Mouse (Mus musculus) hindbrain, embryonic 13.5 days (tissue): ENCODE data around the gene Entpd5. TPM values are rescaled to one million over a fixed set of nuclear protein-coding genes. Genes with fewer than 3 reads are reported as not detected.
A peak's percentile ranks its signal among the peaks of the same experiment; 100 is the strongest.
"Not testable (repeated sequence)": the region's sequence is repeated elsewhere in the genome, so short reads cannot be mapped to it uniquely, and the experiment has no call there.

Experiments used
- ATAC-seq: fragments of 200-750 bp; cut with Nextera tagmentation; 2 replicates; pipeline ENCODE4 v1.8.0; 2017; ENCODE audit warnings: moderate TSS enrichment; ENCODE audit not compliant: low FRiP score
- H3K27ac ChIP-seq: fragments of 300-500 bp; sonication (generic); 2 replicates; pipeline ENCODE4 v1.5.1; 2015; ENCODE audit warnings: inconsistent platforms, mild to moderate bottlenecking, moderate library complexity
- H3K27me3 ChIP-seq: fragments of 300-500 bp; sonication (generic); 2 replicates; pipeline ENCODE4 v1.6.1; 2015; ENCODE audit warnings: mild to moderate bottlenecking, inconsistent platforms
- H3K36me3 ChIP-seq: fragments of 300-500 bp; sonication (generic); 2 replicates; pipeline ENCODE4 v1.6.1; 2015; ENCODE audit warnings: mild to moderate bottlenecking, inconsistent platforms
- H3K4me1 ChIP-seq: fragments of 300-500 bp; sonication (generic); replicated peaks from 2 replicates; pipeline ENCODE4 v1.6.1; 2015; ENCODE audit warnings: inconsistent platforms
- H3K4me2 ChIP-seq: fragments of 300-500 bp; sonication (generic); 2 replicates; pipeline ENCODE4 v1.6.1; 2015; ENCODE audit warnings: inconsistent platforms, mild to moderate bottlenecking, moderate library complexity
- H3K4me3 ChIP-seq: fragments of 300-500 bp; sonication (generic); 2 replicates; pipeline ENCODE4 v1.5.1; 2015; ENCODE audit warnings: mild to moderate bottlenecking, inconsistent platforms
- H3K9ac ChIP-seq: fragments of 300-500 bp; sonication (generic); 2 replicates; pipeline ENCODE4 v1.6.1; 2015; ENCODE audit warnings: mild to moderate bottlenecking, inconsistent platforms
- H3K9me3 ChIP-seq: fragments of 300-500 bp; sonication (generic); 2 replicates; pipeline ENCODE4 v1.6.1; 2016; ENCODE audit warnings: inconsistent platforms
- WGBS: fragments of 180-500 bp; shearing (Covaris S2); methylation state at CpG from one replicate; pipeline ENCODE4 v1.1.7; 2015; 5-methylcytosine and 5-hydroxymethylcytosine counted together
- polyA plus RNA-seq: library from polyadenylated mRNA; unstranded; fragments of >200 nt; fragmentation: Nextera tagmentation; extraction: Ambion mirVana; gene quantifications from 2 replicates; pipeline ENCODE4 v1.2.1, GENCODE M21; 2015

Entpd5 gene
- polyA plus RNA-seq, 1 experiment from 2014 or later: 13.0 TPM

DNA sequence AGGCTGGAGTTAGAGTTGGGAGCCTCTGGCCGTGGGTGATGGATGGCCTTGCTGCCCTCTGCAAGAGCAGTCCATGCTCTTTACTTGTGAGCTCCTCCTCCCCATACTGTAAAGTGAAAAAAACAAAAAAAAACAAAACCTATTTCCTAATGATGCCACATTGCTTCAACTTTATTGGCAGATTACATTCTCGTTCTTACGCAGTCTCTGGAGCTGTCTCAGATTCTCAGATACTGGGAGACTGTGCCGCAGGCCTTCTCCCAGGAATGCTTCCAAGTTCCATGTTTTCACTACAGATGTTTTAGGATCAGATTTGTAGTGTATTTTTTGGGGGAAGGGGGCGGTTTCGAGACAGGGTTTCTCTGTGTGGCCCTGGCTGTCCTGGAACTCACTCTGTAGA lies 43.7 kb downstream of the Entpd5 start:
- Histone ChIP-seq H3K4me3 (no peak overlapping the region), H3K36me3 (peaks cover 34% of the 10 kb centered on the region), H3K4me1 (peaks cover 31% of the 10 kb centered on the region), H3K27me3 (no peaks in the 10 kb centered on the region), H3K27ac (no peak overlapping the region), H3K4me2 (no peak overlapping the region), H3K9ac (no peak overlapping the region), H3K9me3 (no peaks in the 10 kb centered on the region)
- ATAC-seq: no peak
- WGBS: 96% methylated on average over 6 of the region's 6 CpGs

DNA sequence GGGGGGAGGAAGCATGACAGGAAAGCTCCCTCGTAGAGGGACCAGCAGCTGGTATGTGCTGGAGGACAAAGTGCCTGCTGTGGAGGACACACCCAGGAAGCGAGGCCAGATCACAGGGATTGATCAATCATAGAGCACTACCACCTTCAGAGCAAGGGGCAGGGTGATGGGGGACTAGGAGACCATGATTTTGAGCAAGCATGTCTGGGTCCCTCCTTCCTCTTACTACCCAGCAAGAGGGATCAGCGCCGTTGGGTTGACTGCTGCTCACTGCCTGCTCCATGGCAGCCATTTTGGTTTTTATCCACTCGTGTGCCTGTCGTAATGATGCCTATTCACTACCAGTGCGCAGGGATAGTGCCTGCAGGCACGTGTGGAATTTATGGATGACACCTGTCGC lies 44.5 kb downstream of the Entpd5 start:
- Histone ChIP-seq H3K9ac (no peak overlapping the region), H3K36me3 (peaks cover 26% of the 10 kb centered on the region), H3K4me1 (peaks cover 33% of the 10 kb centered on the region), H3K9me3 (no peaks in the 10 kb centered on the region), H3K4me2 (no peak overlapping the region), H3K27ac (no peak overlapping the region), H3K4me3 (no peak overlapping the region), H3K27me3 (no peaks in the 10 kb centered on the region)
- 82% methylated on average over 9 of the region's 9 CpGs for WGBS
- no peak for ATAC-seq

DNA sequence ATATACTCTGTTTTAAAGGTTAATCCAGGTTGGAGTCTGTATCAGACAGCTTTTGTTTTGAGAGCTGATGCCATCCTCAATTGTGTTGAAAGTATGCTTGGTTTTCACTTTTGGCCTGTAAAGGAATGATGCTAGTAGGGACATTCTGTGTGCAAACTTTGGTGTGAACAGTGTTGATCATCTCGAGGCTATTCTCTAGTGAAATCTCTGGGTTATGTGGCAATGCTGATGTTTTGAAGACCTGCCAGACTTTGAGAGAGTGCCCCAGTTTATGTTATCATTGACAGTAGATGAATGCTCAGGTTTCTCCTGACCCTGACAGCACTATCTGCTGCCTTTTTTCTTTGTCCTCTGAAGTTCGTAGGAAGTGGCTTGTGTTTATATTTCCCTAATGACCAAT lies 46.0 kb downstream of the Entpd5 start:
- peak overlapping the region; percentile 87 for H3K4me2 ChIP-seq
- peak overlapping the region; percentile 90; the same call in 1 of the 2 replicates for H3K9ac ChIP-seq
- H3K9me3 ChIP-seq: no peaks in the 10 kb centered on the region
- peaks cover 33% of the 10 kb centered on the region for H3K4me1 ChIP-seq
- no peak for ATAC-seq
- no peaks in the 10 kb centered on the region for H3K27me3 ChIP-seq
- 69% methylated on average over 2 of the region's 2 CpGs for WGBS
- peaks cover 11% of the 10 kb centered on the region for H3K36me3 ChIP-seq
- H3K4me3 ChIP-seq: peak overlapping the region; percentile 98
- no peak overlapping the region for H3K27ac ChIP-seq

DNA sequence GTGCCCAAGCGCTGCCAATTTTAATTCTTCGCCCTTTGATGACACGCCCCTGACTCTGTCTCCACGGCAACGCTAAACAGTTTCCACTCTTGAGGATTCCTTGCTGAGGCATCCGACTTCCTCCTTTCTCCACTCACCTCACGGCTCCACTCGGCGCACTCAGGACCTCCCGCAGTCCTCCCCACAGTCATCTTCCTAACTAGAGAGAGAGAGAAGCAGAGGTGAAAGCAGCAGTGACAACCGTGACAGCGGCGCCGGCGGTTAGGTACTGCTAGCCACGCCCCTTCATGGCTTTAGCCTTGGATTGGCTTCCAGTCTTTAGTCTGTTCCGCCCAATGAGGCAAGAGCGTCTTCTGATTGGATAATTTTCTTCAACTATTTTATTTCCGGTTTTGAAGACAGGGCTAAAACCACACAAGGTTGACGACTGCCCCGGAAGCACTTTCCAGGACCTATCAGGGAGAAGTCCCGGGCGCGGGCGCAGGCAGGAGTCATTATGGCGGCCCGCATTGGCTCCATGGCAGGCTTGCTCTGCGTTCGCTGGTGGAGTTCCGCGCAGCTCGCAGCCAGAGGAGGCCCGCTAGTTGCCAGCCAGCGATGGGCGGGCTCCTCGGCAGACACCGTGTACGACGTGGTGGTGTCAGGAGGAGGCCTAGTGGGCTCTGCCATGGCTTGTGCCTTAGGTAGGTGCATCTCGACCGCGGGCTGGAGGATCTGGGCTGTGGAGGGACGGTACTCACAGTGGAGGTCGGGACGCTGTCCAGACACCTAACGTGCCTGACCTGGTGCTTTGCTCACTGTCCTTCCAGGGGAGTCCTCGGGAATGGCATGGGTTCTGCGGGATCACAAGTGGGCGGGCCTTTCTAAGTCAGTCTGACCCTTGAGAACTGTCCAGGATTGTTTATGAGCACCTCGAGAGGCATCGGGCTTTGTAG lies 47.0 kb downstream of the Entpd5 start, which contains the start of the genes Coq6 and Fam161b:
Coq6 (plus strand) TSS at position 103 of the 935 bp plus-strand sequence.
Fam161b (minus strand) TSS at position 279 of the 935 bp plus-strand sequence.
- H3K9ac ChIP-seq: peak within 1 kb of the TSS; percentile 90
- peak within 1 kb of the TSS; percentile 98 for H3K4me3 ChIP-seq
- ATAC-seq: peak; percentile 99
- under 1% methylated on average over 51 of the region's 51 CpGs for WGBS
- no peaks in the 10 kb centered on the region for H3K27me3 ChIP-seq
- peaks cover 10% of the 10 kb centered on the region for H3K36me3 ChIP-seq
- peaks cover 33% of the 10 kb centered on the region for H3K4me1 ChIP-seq
- H3K27ac ChIP-seq: peak within 1 kb of the TSS; percentile 77
- H3K9me3 ChIP-seq: no peaks in the 10 kb centered on the region
- H3K4me2 ChIP-seq: peak within 1 kb of the TSS; percentile 87

DNA sequence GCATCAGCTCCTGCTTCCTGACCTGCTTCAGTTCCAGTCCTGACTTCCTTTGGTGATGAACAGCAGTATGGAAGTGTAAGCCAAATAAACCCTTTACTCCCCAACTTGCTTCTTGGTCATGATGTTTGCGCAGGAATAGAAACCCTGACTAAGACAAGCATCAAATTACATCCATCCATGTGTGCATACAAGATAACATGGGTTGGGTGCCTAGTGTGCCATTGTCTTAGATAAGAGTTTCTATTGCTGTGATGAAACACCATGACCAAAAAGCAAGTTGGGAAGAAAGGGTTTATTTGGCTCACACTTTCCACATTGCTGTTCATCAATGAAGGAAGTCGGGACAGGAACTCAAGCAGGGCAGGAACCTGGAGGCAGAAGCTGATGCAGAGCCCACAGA lies 50.1 kb downstream of the Entpd5 start:
- H3K27me3 ChIP-seq, H3K4me2 ChIP-seq, ATAC-seq, H3K27ac ChIP-seq, H3K9ac ChIP-seq, H3K4me3 ChIP-seq, H3K9me3 ChIP-seq: not testable (repeated sequence)
- peaks cover 28% of the 10 kb centered on the region for H3K4me1 ChIP-seq
- 93% methylated on average over 2 of the region's 2 CpGs for WGBS
- peaks cover 40% of the 10 kb centered on the region for H3K36me3 ChIP-seq

DNA sequence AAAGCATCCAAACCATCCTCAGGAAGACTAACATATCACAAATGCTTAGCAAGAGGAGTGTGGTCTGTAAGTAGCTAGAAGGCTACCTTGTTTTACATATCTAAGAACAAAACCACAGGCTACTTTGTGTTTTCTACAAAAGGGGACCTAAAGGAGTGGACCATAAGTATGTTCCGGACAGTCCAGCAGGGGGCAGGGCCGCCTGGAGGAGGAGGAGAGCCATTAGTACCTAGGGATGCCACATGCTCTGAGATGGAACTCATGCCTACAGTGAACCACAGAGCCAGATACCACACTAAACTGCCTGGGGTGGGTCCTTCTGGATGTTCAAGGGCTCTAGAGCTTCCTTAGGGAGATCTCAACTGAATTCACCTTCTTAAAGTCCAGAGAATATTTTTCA lies 61.6 kb downstream of the Entpd5 start:
- Histone ChIP-seq H3K4me1 (peaks cover 6% of the 10 kb centered on the region), H3K36me3 (peaks cover 88% of the 10 kb centered on the region), H3K4me2 (no peak overlapping the region), H3K27me3 (no peaks in the 10 kb centered on the region), H3K4me3 (no peak overlapping the region), H3K9ac (no peak overlapping the region), H3K9me3 (no peaks in the 10 kb centered on the region), H3K27ac (no peak overlapping the region)
- no peak for ATAC-seq
- 54% methylated on average over 2 of the region's 2 CpGs for WGBS

DNA sequence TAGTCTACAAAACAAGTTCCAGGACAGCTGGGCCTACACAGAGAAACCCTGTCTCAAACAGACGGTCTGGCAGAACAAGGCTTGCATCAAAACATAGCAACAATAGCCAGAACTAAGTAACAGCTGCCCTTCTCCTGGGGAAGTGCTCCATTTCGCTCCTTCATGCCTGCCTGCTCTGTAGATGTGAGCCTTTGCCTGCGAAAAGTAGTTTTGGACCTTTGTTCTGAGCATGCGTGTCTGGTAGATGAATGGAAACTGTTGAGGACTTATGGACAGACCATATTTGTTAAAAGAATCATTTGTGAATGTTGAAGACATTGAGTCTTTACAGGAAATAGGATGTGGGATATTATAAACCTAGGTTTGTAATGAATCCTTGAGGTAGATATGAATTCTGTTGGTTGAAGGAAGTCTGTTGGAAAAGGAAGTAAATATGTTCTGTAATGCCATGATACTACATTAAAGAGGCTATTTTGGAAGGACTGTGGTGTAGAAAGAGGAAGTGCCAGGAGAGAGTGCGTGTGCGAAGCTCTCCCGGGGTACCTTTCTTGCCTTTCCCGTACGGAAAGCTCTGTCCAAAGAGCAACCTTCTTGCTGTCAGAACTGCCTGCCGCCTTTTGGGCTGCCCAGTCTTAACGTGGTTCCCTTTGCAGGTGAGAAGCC lies 71.7 kb downstream of the Entpd5 start:
- Histone ChIP-seq H3K4me3 (no peak overlapping the region), H3K4me2 (no peak overlapping the region), H3K36me3 (peaks cover 86% of the 10 kb centered on the region), H3K9me3 (no peaks in the 10 kb centered on the region), H3K27ac (no peak overlapping the region), H3K27me3 (no peaks in the 10 kb centered on the region), H3K9ac (no peak overlapping the region), H3K4me1 (no peaks in the 10 kb centered on the region)
- no peak for ATAC-seq
- WGBS: 95% methylated on average over 11 of the region's 11 CpGs

DNA sequence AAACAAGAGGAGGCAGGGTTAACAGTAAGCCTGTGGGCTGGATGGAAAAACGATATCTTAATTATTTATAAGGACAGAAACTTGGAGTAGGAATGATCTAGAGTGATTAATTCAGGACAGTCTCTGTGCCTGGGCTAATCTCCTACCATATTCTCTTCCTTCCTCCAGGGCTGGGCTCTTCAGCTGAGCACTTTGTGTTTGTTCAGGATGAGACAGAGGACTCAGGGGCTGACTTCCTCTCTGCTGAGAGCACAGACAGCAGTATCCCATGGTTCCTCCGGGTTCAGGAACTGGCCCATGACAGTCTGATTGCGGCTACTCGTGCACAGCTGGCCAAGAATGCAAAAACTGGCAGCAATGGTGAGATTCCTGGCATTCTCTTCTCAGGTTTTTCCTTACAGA lies 81.7 kb downstream of the Entpd5 start:
- H3K27me3 ChIP-seq: no peaks in the 10 kb centered on the region
- H3K9ac ChIP-seq: no peak overlapping the region
- no peaks in the 10 kb centered on the region for H3K4me1 ChIP-seq
- no peak for ATAC-seq
- 88% methylated on average over 4 of the region's 4 CpGs for WGBS
- H3K36me3 ChIP-seq: peaks cover 61% of the 10 kb centered on the region
- H3K27ac ChIP-seq: no peak overlapping the region
- H3K4me3 ChIP-seq: no peak overlapping the region
- no peaks in the 10 kb centered on the region for H3K9me3 ChIP-seq
- H3K4me2 ChIP-seq: no peak overlapping the region

Other genes starting within 250 kb of the Entpd5 start
- gene Elmsan1, start 190.1 kb downstream of the Entpd5 start, polyA plus RNA-seq: 4.5 and 5.1 TPM in 2 replicates
- gene Ptgr2, start 123.8 kb downstream of the Entpd5 start, polyA plus RNA-seq: 14.2 and 15.1 TPM in 2 replicates
- 84.3 and 88.3 TPM in 2 replicates for gene Zfp410, start 92.2 kb downstream of the Entpd5 start, polyA plus RNA-seq
- gene Coq6, start 47.4 kb downstream of the Entpd5 start, polyA plus RNA-seq: 41.0 and 42.3 TPM in 2 replicates
- 17.9 and 19.1 TPM in 2 replicates for gene Fam161b, start 47.2 kb downstream of the Entpd5 start, polyA plus RNA-seq
- gene Bbof1, start within 50 bp of the Entpd5 start, polyA plus RNA-seq: 4.0 TPM in 2 replicates
- gene Rnf113a2, start 8.2 kb upstream of the Entpd5 start, polyA plus RNA-seq: 25.7 and 28.5 TPM in 2 replicates
- gene Aldh6a1, start 42.0 kb upstream of the Entpd5 start, polyA plus RNA-seq: 30.3 and 32.9 TPM in 2 replicates
- gene Lin52, start 42.4 kb upstream of the Entpd5 start, polyA plus RNA-seq: 34.8 and 36.1 TPM in 2 replicates
- 5.4 and 10.1 TPM in 2 replicates for gene Vsx2, start 160.7 kb upstream of the Entpd5 start, polyA plus RNA-seq
- 12.4 and 13.8 TPM in 2 replicates for gene Abcd4, start 208.4 kb upstream of the Entpd5 start, polyA plus RNA-seq
- gene Vrtn, start 232.0 kb upstream of the Entpd5 start, polyA plus RNA-seq: not detected in 2 replicates